Mouse (Mus musculus) activated CD4-positive, CD25-positive, alpha-beta regulatory T cell, adult 4 months (primary cell): ENCODE results near the gene Lrriq3. TPM values are rescaled to one million over a fixed set of nuclear protein-coding genes. Genes with fewer than 3 reads are reported as not detected.

Experiments used
- polyA plus RNA-seq, 2 experiments: library from polyadenylated mRNA; unstranded; fragments of 100-300 nt; shearing (Covaris generic); gene quantifications; one replicate each; pipeline ENCODE4 v1.2.1; 2017

Gene Lrriq3
- polyA plus RNA-seq, 2 experiments from 2014 or later = not detected

Other genes starting within 250 kb of the Lrriq3 start
- not detected for gene Tnni3k, start 38.0 kb upstream of the Lrriq3 start, polyA plus RNA-seq
- gene Fpgt, start within 50 bp of the Lrriq3 start, polyA plus RNA-seq = 10 to 100 TPM; 21.6 to 26.4 TPM